Mouse (Mus musculus) ES-E14 (cell line): Measurements from ENCODE around the gene Psmg3. TPM values are rescaled to one million over a fixed set of nuclear protein-coding genes. Genes with fewer than 3 reads are reported as not detected.

Source experiments
- DNase-seq: peaks from one replicate; pipeline ENCODE4 v3.0.0-alpha.2; 2013; ENCODE audit warnings: low read depth, low spot score
- H3K27ac ChIP-seq: 2 replicates; pipeline ENCODE4 v1.5.1; 2012; ENCODE audit warnings: low read depth, mild to moderate bottlenecking, low read length, moderate library complexity, mixed read lengths; ENCODE audit not compliant: poor library complexity, insufficient read depth, severe bottlenecking
- H3K36me3 ChIP-seq: 2 replicates; pipeline ENCODE4 v1.6.1; 2012; ENCODE audit warnings: mild to moderate bottlenecking, low read length, moderate library complexity, mixed read lengths; ENCODE audit not compliant: control insufficient read depth, poor library complexity, insufficient read depth, severe bottlenecking
- H3K4me1 ChIP-seq, 2 experiments: fragments of 150-350 bp in 1 of 2; sonication (generic) in 1 of 2; 2 replicates each; pipeline ENCODE4 v1.6.1; 2012; ENCODE audit warnings: low read length in 2 of 2, mild to moderate bottlenecking in 1 of 2, mixed read lengths in 1 of 2; ENCODE audit not compliant: control insufficient read depth in 2 of 2, insufficient read depth in 2 of 2, poor library complexity in 1 of 2
- H3K4me3 ChIP-seq, 2 experiments: fragments of 150-350 bp in 1 of 2; sonication (generic) in 1 of 2; 2 replicates each; pipeline ENCODE4 v1.5.1; 2012; ENCODE audit warnings: low read length in 2 of 2, low read depth in 1 of 2, mild to moderate bottlenecking in 1 of 2, mixed read lengths in 1 of 2; ENCODE audit not compliant: insufficient read depth in 1 of 2, poor library complexity in 1 of 2, severe bottlenecking in 1 of 2
- H3K9ac ChIP-seq: 2 replicates; pipeline ENCODE4 v1.6.1; 2012; ENCODE audit warnings: low read depth, mild to moderate bottlenecking, low read length, mixed read lengths; ENCODE audit not compliant: poor library complexity, insufficient read depth, severe bottlenecking
- H3K9me3 ChIP-seq: fragments of 150-350 bp; sonication (generic); 2 replicates; pipeline ENCODE4 v1.6.1; 2012; ENCODE audit warnings: low read depth, mild to moderate bottlenecking, low read length; ENCODE audit not compliant: control insufficient read depth, insufficient read depth
- CHD2 ChIP-seq: IDR thresholded peaks from 2 replicates; pipeline ENCODE4 v1.6.1; 2014; ENCODE audit warnings: mild to moderate bottlenecking, low read depth, low read length, inconsistent platforms
- HCFC1 ChIP-seq: IDR thresholded peaks from 2 replicates; pipeline ENCODE4 v1.6.1; 2012; ENCODE audit warnings: low read length, inconsistent platforms, borderline replicate concordance; ENCODE audit not compliant: insufficient read depth
- MAFK ChIP-seq: IDR thresholded peaks from 2 replicates; pipeline ENCODE4 v1.6.1; 2014; ENCODE audit warnings: mild to moderate bottlenecking, low read depth, low read length, inconsistent platforms; ENCODE audit not compliant: insufficient read depth
- ZC3H11A ChIP-seq: IDR thresholded peaks from 2 replicates; pipeline ENCODE4 v1.6.1; 2012; ENCODE audit warnings: low read depth, mild to moderate bottlenecking, inconsistent platforms, low read length, borderline replicate concordance
- ZNF384 ChIP-seq: IDR thresholded peaks from 2 replicates; pipeline ENCODE4 v1.6.1; 2012; ENCODE audit warnings: low read depth, low read length, inconsistent platforms
- in situ Hi-C, 2 experiments: fragments of 600-800 bp; cut with MboI; formaldehyde crosslinking; loops; one replicate each; pipeline ENCODE4 v1.15.1; 2025; ENCODE audit warnings: low sequenced_read_pairs in 2 of 2, inconsistent platforms in 1 of 2; ENCODE audit not compliant: unreplicated experiment in 2 of 2
- total RNA-seq: library from RNA; depleted of rRNA; stranded (reverse); fragments of 300-350 nt; gene quantifications from 2 replicates; pipeline ENCODE4 v1.2.3, GENCODE M21; 2012

The Psmg3 gene
- total RNA-seq, 1 experiment: 28.6 TPM

GRCm38 (mm10) chr5:139792966-139793337 lies 33.7 kb downstream of the Psmg3 start:
- Histone ChIP-seq H3K9me3 (no peaks in the 10 kb centered on the region), H3K36me3 (peaks cover 2% of the 10 kb centered on the region; the same call in 1 of the 2 replicates), H3K27ac (no peak overlapping the region), H3K9ac (no peak overlapping the region), H3K4me1 (peaks cover 3 to 21% of the 10 kb centered on the region in 2 experiments; a peak in 1 of 4 replicates), H3K4me3 (no peak overlapping the region)
- in situ Hi-C loops: no loop called here
- TF ChIP-seq MAFK: no peak
- TF ChIP-seq HCFC1: no peak
- TF ChIP-seq ZNF384: no peak
- no peak for DNase-seq

- peak overlapping the region; percentile 68 to 92 for H3K4me3 ChIP-seq
- no peak for DNase-seq
- H3K9me3 ChIP-seq: no peaks in the 10 kb centered on the region
- TF ChIP-seq CHD2: no peak
- no peak for TF ChIP-seq HCFC1
- TF ChIP-seq ZC3H11A: no peak
- no peak for TF ChIP-seq ZNF384
- TF ChIP-seq MAFK: no peak
- in situ Hi-C loops: no loop called here
- peaks cover 3 to 20% of the 10 kb centered on the region in 2 experiments; a peak in 2 of 4 replicates for H3K4me1 ChIP-seq
- peak overlapping the region; percentile 0; the same call in 1 of the 2 replicates for H3K27ac ChIP-seq
- H3K36me3 ChIP-seq: peaks cover under 1% of the 10 kb centered on the region; the same call in 1 of the 2 replicates
- H3K9ac ChIP-seq: peak overlapping the region; percentile 86
Observed at GRCm38 (mm10) chr5:139792159-139792775, 34.4 kb downstream of the Psmg3 start.

GRCm38 (mm10) chr5:139791227-139792158 lies 35.2 kb downstream of the Psmg3 start, which contains the start of gene Mafk:
TSS of gene Mafk (plus strand) at chr5:139791513.
- TF ChIP-seq ZC3H11A (no peak), HCFC1 (peak; percentile 47; the same call in 1 of the 2 replicates)
- in situ Hi-C loops: no loop called here
- Histone ChIP-seq H3K9me3 (no peaks in the 10 kb centered on the region), H3K4me3 (peak within 1 kb of the TSS; percentile 68 to 92), H3K4me1 (peaks cover 3 to 17% of the 10 kb centered on the region in 2 experiments; a peak in 2 of 4 replicates), H3K27ac (peak within 1 kb of the TSS; percentile 0; the same call in 1 of the 2 replicates), H3K9ac (peak within 1 kb of the TSS; percentile 86), H3K36me3 (no peaks in the 10 kb centered on the region; the same call in 1 of the 2 replicates)
- peak; percentile 74 for DNase-seq

GRCm38 (mm10) chr5:139789466-139789865 lies 37.2 kb downstream of the Psmg3 start:
- TF ChIP-seq ZC3H11A (no peak), CHD2 (no peak), ZNF384 (no peak), MAFK (no peak), HCFC1 (no peak)
- DNase-seq: no peak
- H3K4me1 ChIP-seq: peaks cover 3 to 13% of the 10 kb centered on the region in 2 experiments; a peak in 2 of 4 replicates
- H3K4me3 ChIP-seq: no peak overlapping the region
- in situ Hi-C loops: no loop called here
- H3K9ac ChIP-seq: no peak overlapping the region
- no peak overlapping the region for H3K27ac ChIP-seq
- no peaks in the 10 kb centered on the region for H3K9me3 ChIP-seq
- H3K36me3 ChIP-seq: no peaks in the 10 kb centered on the region; the same call in 1 of the 2 replicates
